Mouse (Mus musculus) liver, embryonic 16.5 days (tissue): ENCODE data around the gene Gm21988. TPM values are rescaled to one million over a fixed set of nuclear protein-coding genes. Genes with fewer than 3 reads are reported as not detected.

ENCODE experiments used
- ATAC-seq: fragments of 200-750 bp; cut with Nextera tagmentation; 2 replicates; pipeline ENCODE4 v1.8.0; 2017; ENCODE audit warnings: low read depth, mild to moderate bottlenecking, moderate number of reproducible peaks, moderate library complexity
- H3K27ac ChIP-seq: fragments of 300-500 bp; sonication (generic); 2 replicates; pipeline ENCODE4 v1.5.1; 2014; ENCODE audit warnings: mild to moderate bottlenecking, low read length
- H3K27me3 ChIP-seq: fragments of 300-500 bp; sonication (generic); 2 replicates; pipeline ENCODE4 v1.6.1; 2014; ENCODE audit warnings: low read depth, low read length, mixed read lengths; ENCODE audit not compliant: control insufficient read depth, insufficient read depth
- H3K36me3 ChIP-seq: fragments of 300-500 bp; sonication (generic); 2 replicates; pipeline ENCODE4 v1.6.1; 2014; ENCODE audit warnings: mild to moderate bottlenecking; ENCODE audit not compliant: control insufficient read depth, insufficient read depth
- H3K4me1 ChIP-seq: fragments of 300-500 bp; sonication (generic); 2 replicates; pipeline ENCODE4 v1.6.1; 2014; ENCODE audit warnings: low read depth, low read length, mixed read lengths; ENCODE audit not compliant: control insufficient read depth
- H3K4me2 ChIP-seq: fragments of 300-500 bp; sonication (generic); 2 replicates; pipeline ENCODE4 v1.6.1; 2014; ENCODE audit warnings: low read depth, low read length, mixed read lengths
- H3K4me3 ChIP-seq: fragments of 300-500 bp; sonication (generic); 2 replicates; pipeline ENCODE4 v1.5.1; 2014; ENCODE audit warnings: low read depth, mild to moderate bottlenecking, low read length
- H3K9ac ChIP-seq: fragments of 300-500 bp; sonication (generic); 2 replicates; pipeline ENCODE4 v1.6.1; 2014; ENCODE audit warnings: low read depth, low read length
- H3K9me3 ChIP-seq: fragments of 300-500 bp; sonication (generic); replicated peaks from 2 replicates; pipeline ENCODE4 v1.6.1; 2016; ENCODE audit warnings: low read length; ENCODE audit not compliant: control insufficient read depth
- WGBS: fragments of 180-500 bp; shearing (Covaris S2); extraction: QIAGEN DNeasy Blood & Tissue Kit; methylation state at CpG from one replicate; pipeline ENCODE4 v1.1.7; 2014; ENCODE audit not compliant: insufficient replicate concordance; 5-methylcytosine and 5-hydroxymethylcytosine counted together
- polyA plus RNA-seq: library from polyadenylated mRNA; unstranded; fragments of >200 nt; fragmentation: Nextera tagmentation; extraction: Ambion mirVana; gene quantifications from 2 replicates; pipeline ENCODE4 v1.2.1, GENCODE M21; 2015

Gm21988 gene
- polyA plus RNA-seq, 1 experiment from 2014 or later, result 4.3 TPM

DNA sequence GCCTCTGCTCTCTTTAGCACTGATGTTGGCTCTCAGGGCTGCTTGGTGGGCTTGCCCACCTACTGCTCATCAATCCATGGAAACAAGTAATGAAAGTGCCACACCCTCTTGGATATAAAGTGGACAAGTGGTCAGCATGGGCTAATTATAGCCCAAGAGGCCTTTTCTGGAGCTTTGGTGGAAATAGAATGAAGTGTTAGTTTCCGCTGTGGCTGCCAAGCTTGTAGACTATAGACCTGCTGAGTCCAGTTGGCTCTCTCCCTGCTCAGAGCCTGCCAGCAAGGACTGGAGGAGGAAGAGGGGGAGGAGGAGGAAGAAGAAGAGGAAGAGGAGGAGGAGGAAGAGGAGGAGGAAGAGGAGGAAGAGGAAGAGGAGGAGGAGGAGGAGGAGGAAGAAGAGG is 26.8 kb upstream of the Gm21988 start:
- H3K4me3 ChIP-seq, result no peak overlapping the region
- no peaks in the 10 kb centered on the region for H3K9me3 ChIP-seq
- no peaks in the 10 kb centered on the region for H3K27me3 ChIP-seq
- no peaks in the 10 kb centered on the region for H3K36me3 ChIP-seq
- no peak overlapping the region for H3K27ac ChIP-seq
- WGBS, result 69% methylated on average over 1 of the region's 1 CpGs
- no peak for ATAC-seq
- no peaks in the 10 kb centered on the region for H3K4me1 ChIP-seq
- no peak overlapping the region for H3K9ac ChIP-seq
- H3K4me2 ChIP-seq, result no peak overlapping the region

DNA sequence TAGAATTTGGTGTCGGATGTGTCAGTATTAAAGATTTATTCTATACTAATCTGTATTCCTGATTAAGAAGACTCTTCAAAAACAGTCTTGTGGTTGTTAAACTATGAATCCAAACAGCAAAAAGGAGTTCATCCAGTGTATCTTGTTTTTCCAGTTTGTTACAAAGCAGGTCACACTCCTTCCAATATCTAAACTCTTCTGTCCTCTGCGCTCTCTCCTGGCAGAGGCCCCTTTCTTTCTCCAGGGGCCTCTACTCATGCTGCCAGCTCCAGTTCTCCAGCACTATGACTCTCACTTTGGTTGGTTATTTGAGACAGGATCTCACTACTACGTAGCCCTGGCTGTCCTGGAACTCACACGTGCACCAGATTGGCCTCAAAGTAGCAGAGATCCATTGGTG is 26.2 kb upstream of the Gm21988 start:
- 63% methylated on average over 4 of the region's 4 CpGs for WGBS
- H3K27ac ChIP-seq, result no peak overlapping the region
- H3K4me2 ChIP-seq, result no peak overlapping the region
- ATAC-seq, result no peak
- H3K9me3 ChIP-seq, result no peaks in the 10 kb centered on the region
- no peaks in the 10 kb centered on the region for H3K27me3 ChIP-seq
- H3K4me3 ChIP-seq, result no peak overlapping the region
- no peaks in the 10 kb centered on the region for H3K4me1 ChIP-seq
- H3K36me3 ChIP-seq, result no peaks in the 10 kb centered on the region
- no peak overlapping the region for H3K9ac ChIP-seq

DNA sequence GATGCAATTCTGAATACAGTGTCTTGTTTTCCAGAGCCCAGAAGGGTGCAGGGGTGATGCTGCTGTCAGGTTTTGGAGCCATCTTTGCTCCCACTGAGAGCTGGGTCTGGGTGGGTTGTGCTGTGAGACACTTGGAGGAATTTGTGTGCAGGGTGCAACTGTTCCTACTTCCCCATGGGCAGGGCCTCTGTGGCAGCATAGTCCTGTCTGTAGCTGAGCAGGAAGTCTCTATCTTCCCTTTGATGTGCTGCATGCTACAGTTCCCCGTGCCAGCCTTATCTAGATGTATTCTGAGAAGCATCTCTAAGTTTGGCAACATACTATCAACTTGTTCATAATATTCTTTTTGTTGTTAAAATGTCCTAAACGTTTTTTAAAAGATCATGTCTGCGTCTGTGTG is 25.6 kb upstream of the Gm21988 start:
- no peak for ATAC-seq
- WGBS, result 28% methylated on average over 3 of the region's 3 CpGs
- Histone ChIP-seq H3K27me3 (no peaks in the 10 kb centered on the region), H3K9ac (no peak overlapping the region), H3K9me3 (no peaks in the 10 kb centered on the region), H3K4me2 (no peak overlapping the region), H3K4me1 (no peaks in the 10 kb centered on the region), H3K4me3 (no peak overlapping the region), H3K36me3 (no peaks in the 10 kb centered on the region), H3K27ac (no peak overlapping the region)

DNA sequence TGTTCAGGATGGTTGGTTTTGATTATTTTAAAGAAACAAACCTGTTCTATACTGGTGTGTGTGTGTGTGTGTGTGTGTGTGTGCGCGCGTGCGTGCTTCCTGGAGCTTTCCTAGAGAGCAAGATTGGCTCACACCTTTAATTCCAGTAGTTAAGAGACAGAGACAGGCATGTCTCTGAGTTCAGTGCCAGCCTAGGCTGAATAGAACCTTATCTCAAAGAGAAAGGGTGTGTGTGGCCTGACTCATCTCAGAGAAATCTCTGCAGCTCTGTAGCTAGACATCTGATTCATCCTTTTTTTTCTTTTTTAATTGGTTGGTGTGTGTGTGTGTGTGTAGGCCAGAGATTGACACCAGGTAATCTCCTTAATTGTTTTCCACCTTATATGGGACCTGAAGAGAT is 19.4 kb upstream of the Gm21988 start:
- no peak for ATAC-seq
- no peak overlapping the region for H3K9ac ChIP-seq
- no peaks in the 10 kb centered on the region for H3K36me3 ChIP-seq
- 81% methylated on average over 4 of the region's 4 CpGs for WGBS
- no peaks in the 10 kb centered on the region for H3K9me3 ChIP-seq
- no peak overlapping the region for H3K4me2 ChIP-seq
- H3K27ac ChIP-seq, result no peak overlapping the region
- no peak overlapping the region for H3K4me3 ChIP-seq
- peaks cover 19% of the 10 kb centered on the region for H3K27me3 ChIP-seq
- no peaks in the 10 kb centered on the region for H3K4me1 ChIP-seq

DNA sequence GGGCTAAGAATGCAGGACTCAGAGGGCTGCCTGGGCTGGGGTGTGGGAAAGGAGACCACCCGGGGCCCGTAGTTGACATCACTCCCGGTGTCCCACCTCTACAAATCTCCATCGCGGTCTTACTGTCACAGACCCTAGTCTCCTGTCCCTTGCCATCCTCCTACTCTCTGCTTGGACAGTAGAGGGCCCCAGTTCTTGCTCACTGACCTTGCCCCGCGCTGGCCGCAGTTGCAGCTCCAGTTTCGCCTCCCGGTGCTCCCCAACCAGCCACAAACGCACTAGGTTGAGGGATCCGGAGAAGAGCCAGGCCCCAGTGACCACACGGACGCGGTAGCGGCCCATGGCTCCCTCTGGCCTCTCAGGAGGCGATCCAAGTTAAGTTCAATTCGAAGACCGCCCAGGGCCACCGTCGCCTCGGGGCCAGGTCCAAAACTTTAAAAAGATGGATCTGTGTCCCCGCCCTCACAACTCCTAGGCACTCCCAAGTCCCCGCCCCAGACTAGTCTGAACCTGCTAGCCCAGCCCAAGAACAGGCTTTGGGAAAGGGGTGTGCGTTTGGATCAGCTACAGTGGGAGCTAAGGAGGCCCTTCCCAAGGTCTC is 15.4 kb upstream of the Gm21988 start, which contains the start of gene Alox12:
Alox12 (minus strand) TSS at position 423 of the 601 bp plus-strand sequence.
- H3K4me1 ChIP-seq, result no peaks in the 10 kb centered on the region
- H3K27ac ChIP-seq, result no peak within 1 kb of the TSS
- no peaks in the 10 kb centered on the region for H3K9me3 ChIP-seq
- no peak within 1 kb of the TSS for H3K9ac ChIP-seq
- 0 out of 2 replicates have a peak, but pooled peaks have one; percentile 37 for ATAC-seq
- H3K4me3 ChIP-seq, result peak within 1 kb of the TSS; percentile 39
- H3K36me3 ChIP-seq, result no peaks in the 10 kb centered on the region
- peaks cover 40% of the 10 kb centered on the region for H3K27me3 ChIP-seq
- WGBS, result 5% methylated on average over 25 of the region's 25 CpGs
- peak within 1 kb of the TSS; percentile 51 for H3K4me2 ChIP-seq

DNA sequence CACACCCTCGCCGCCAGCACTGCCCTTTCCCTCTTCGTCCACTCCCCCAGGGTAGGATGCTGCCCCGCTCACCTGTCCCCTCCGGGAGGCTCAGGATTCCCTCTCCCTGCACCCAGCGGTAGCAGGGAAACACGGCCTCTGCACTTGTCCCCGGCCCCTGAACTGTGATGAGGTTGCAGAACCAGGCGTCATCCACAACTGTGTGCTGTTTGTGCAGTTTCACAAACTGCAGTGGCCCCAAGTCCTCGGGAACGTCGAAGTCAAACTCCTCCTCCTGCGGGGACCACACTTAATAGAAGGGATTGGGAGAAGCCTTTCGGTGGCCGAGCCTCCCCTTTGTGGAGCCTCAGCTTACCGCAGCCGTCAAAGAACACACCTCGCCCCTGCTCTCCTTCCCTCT is 14.7 kb upstream of the Gm21988 start:
- ATAC-seq, result no peak
- Histone ChIP-seq H3K4me3 (no peak overlapping the region; the same call in 1 of the 2 replicates), H3K27me3 (peaks cover 40% of the 10 kb centered on the region), H3K4me1 (no peaks in the 10 kb centered on the region), H3K9ac (no peak overlapping the region), H3K4me2 (peak overlapping the region; percentile 51; the same call in 1 of the 2 replicates), H3K9me3 (no peaks in the 10 kb centered on the region), H3K36me3 (no peaks in the 10 kb centered on the region), H3K27ac (no peak overlapping the region)
- WGBS, result 2% methylated on average over 18 of the region's 18 CpGs

DNA sequence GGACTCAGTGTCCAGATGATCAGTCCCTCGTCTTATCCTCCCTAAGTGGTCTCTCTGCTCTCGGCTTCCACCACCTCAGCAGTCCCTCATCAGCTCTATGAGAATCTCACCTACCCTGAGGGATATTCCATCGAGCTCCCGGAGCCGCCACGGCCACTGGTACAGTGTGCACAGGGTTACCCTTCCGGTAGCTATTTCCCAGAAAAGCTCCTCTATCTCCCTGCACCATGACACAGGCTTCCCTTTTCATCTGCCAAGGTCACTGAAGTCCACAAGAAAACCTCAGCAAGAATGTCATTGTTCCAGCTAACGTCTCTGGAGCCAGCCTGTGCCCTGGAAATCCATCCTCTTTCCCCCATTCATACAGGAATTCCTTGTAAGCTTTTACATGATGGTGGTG is 12.2 kb upstream of the Gm21988 start:
- WGBS, result 59% methylated on average over 8 of the region's 8 CpGs
- no peak for ATAC-seq
- Histone ChIP-seq H3K9ac (no peak overlapping the region), H3K27me3 (peaks cover 40% of the 10 kb centered on the region), H3K27ac (no peak overlapping the region), H3K4me2 (no peak overlapping the region), H3K4me3 (no peak overlapping the region), H3K4me1 (no peaks in the 10 kb centered on the region), H3K9me3 (no peaks in the 10 kb centered on the region), H3K36me3 (no peaks in the 10 kb centered on the region)

DNA sequence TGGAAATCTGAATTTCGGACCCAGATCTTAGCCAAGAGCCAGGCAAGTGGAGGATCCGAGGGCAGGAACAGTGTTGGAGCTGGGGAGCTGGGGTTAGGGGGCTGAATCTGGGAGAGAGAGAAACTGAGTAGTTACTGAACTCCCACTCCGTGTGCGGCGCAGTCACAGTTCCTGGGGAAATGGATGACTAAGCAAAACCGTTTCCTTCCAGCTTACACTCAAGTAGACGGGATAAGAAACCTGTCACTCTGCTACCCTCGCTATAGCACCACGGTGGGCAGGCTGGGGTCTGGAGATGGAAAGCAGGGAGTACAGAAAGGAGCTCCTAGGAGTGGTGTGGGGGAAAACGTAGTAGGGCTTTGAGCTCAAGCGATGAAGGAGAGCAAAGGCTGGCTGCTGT is 10.5 kb upstream of the Gm21988 start:
- Histone ChIP-seq H3K4me2 (no peak overlapping the region), H3K27ac (no peak overlapping the region), H3K9me3 (no peaks in the 10 kb centered on the region), H3K4me3 (no peak overlapping the region), H3K9ac (no peak overlapping the region), H3K4me1 (no peaks in the 10 kb centered on the region), H3K27me3 (peaks cover 32% of the 10 kb centered on the region), H3K36me3 (no peaks in the 10 kb centered on the region)
- 23% methylated on average over 11 of the region's 11 CpGs for WGBS
- no peak for ATAC-seq

DNA sequence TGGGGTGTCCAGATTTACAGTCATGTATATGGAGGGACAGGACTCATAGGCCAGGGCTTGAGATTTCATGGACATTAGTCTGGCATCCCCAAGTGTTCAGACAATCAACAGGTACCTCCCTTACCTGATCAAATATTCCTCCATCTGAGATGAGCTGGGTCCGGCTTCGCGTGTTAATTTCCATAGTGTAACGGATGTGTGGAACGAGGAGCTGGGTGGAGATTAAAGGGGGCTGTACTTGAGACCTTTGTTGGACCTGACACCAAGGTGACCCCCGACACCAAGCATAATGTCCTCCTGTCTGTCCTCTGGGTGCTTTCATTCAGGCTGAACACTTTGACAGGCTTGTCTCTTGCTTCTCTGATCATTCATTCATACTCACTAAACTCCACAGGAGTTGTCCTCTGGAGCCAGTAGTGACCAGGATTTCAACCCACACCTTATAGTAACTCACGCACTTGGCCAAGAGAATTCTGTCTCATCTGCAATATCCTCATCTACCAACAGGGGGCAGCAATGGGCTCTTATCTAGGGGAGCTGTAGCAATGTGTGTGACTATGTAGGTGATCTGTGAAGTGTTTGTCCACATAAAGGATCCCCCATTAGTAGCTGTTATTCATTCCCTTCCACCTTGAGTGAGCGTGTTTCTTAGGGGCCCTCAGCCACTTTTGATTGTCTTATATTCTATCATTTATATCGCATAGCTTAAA is 7.7 kb upstream of the Gm21988 start:
- 38% methylated on average over 9 of the region's 9 CpGs for WGBS
- Histone ChIP-seq H3K27ac (no peak overlapping the region), H3K4me2 (no peak overlapping the region), H3K4me1 (no peaks in the 10 kb centered on the region), H3K27me3 (peaks cover 3% of the 10 kb centered on the region; the same call in 1 of the 2 replicates), H3K9me3 (no peaks in the 10 kb centered on the region), H3K4me3 (no peak overlapping the region), H3K9ac (no peak overlapping the region), H3K36me3 (no peaks in the 10 kb centered on the region)
- no peak for ATAC-seq
